Mouse (Mus musculus) myocyte (in vitro differentiated cells): ENCODE measurements at regions not wholly inside any gene's neighbourhood (a gene's known extent, or its start where the extent isn't known, plus 50 kb on each side); places are given as distances from the start of the nearest gene placed in this dataset.

Source experiments
- CEBPB ChIP-seq: IDR thresholded peaks from 2 replicates; pipeline ENCODE4 v1.6.1; 2011; ENCODE audit warnings: mild to moderate bottlenecking, moderate library complexity; ENCODE audit not compliant: poor library complexity, insufficient read depth, severe bottlenecking
- E2F4 ChIP-seq: IDR thresholded peaks from one replicate; pipeline ENCODE4 v1.6.1; 2011; ENCODE audit warnings: mild to moderate bottlenecking, control low read depth, moderate library complexity; ENCODE audit not compliant: insufficient read depth
- MAX ChIP-seq: IDR thresholded peaks from one replicate; pipeline ENCODE4 v1.6.1; 2011; ENCODE audit warnings: low read depth, mild to moderate bottlenecking, control low read depth
- MYOD1 ChIP-seq, 3 experiments: IDR thresholded peaks; one replicate each; pipeline ENCODE4 v1.6.1; 2011; ENCODE audit warnings: control low read depth in 2 of 3, low read depth in 2 of 3, mild to moderate bottlenecking in 2 of 3, moderate library complexity in 1 of 3; ENCODE audit not compliant: insufficient read length in 2 of 3, control insufficient read depth in 1 of 3
- MYOG ChIP-seq, 3 experiments: IDR thresholded peaks; one replicate each; pipeline ENCODE4 v1.6.1; 2011; ENCODE audit warnings: control low read depth in 2 of 3, low read depth in 2 of 3, mild to moderate bottlenecking in 2 of 3; ENCODE audit not compliant: insufficient read length in 2 of 3, control insufficient read depth in 1 of 3, insufficient read depth in 1 of 3
- POLR2A ChIP-seq: IDR thresholded peaks from one replicate; pipeline ENCODE4 v1.6.1; 2011; ENCODE audit warnings: low read depth, mild to moderate bottlenecking, control low read depth, moderate library complexity; ENCODE audit not compliant: insufficient read length
- POLR2AphosphoS2 ChIP-seq: IDR thresholded peaks from one replicate; pipeline ENCODE4 v1.6.1; 2011; ENCODE audit warnings: low read depth, control low read depth; ENCODE audit not compliant: insufficient read length
- REST ChIP-seq: IDR thresholded peaks from one replicate; pipeline ENCODE4 v1.6.1; 2011; ENCODE audit warnings: mild to moderate bottlenecking, control low read depth, moderate library complexity; ENCODE audit not compliant: insufficient read depth, insufficient read length
- USF1 ChIP-seq: IDR thresholded peaks from one replicate; pipeline ENCODE4 v1.6.1; 2011; ENCODE audit warnings: low read depth, mild to moderate bottlenecking, control low read depth, moderate library complexity

- TF ChIP-seq MYOG (IDR thresholded peaks at IDR 0.05; ENCODE audit: control insufficient read depth in 1 of 3, insufficient read depth in 1 of 3, insufficient read length in 2 of 3, low read depth in 2 of 3) (no peak), POLR2A (no peak), CEBPB (no peak), E2F4 (no peak), POLR2AphosphoS2 (no peak), MAX (no peak), USF1 (no peak), MYOD1 (IDR thresholded peaks at IDR 0.05; ENCODE audit: control insufficient read depth in 1 of 3, insufficient read length in 2 of 3, low read depth in 2 of 3) (no peak), REST (no peak)
Measured at GRCm38 (mm10) chr13:28313459-28313858, 56.1 kb downstream of the Gm11361 start.
